Comparison of ENCODE assay signal across 24 mouse cellular contexts in the genomic region with DNA sequence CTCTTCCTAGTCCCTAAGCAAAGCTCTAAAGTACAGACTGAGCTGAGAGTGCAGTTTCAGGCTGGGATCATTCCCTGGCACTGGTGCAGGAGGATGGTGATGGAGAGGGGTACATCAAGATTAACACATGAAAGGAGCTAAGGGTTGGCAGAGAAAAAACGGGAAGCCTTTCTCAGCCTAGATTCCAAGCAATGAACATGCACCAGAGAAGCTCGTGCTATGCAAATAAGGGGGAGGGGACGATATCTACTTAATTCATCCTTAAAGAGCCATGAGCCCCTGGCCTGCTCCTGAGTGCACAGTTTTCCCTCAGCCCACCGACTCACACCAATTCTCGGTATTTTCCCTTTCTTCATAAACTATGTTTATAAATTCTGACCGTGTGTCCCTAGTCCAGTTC.
DNase-seq lines count a peak whose midpoint lies in the region; ATAC-seq and TF ChIP-seq lines count a peak whose summit lies in the region.
"Had no signal": no experiment of that assay in that cellular context is flagged by ENCODE, and none has a peak within 500 bp of the region (broad histone marks: within the 10 kb centered on the region; RNA-seq: fewer than 3 reads in every experiment).

No protein-coding gene starts in this region.

- H3K4me3 ChIP-seq in forebrain, embryonic 15.5 days = no peak overlapping the region
- H3K4me3 ChIP-seq in forebrain, embryonic 11.5 days (ENCODE audit: low read depth, low read length) = no peak overlapping the region
- no peak overlapping the region for H3K4me3 ChIP-seq in midbrain, embryonic 11.5 days (ENCODE audit: low read depth, low read length)
- H3K4me3 ChIP-seq in midbrain, embryonic 15.5 days = no peak overlapping the region
- H3K4me3 ChIP-seq: embryonic facial prominence, embryonic 12.5 days; embryonic facial prominence, embryonic 15.5 days; hindbrain, embryonic 10.5 days; hindbrain, embryonic 13.5 days; intestine, embryonic 15.5 days had no signal

- no peak overlapping the region for H3K4me2 ChIP-seq in forebrain, embryonic 15.5 days (replicated peaks)
- H3K4me2 ChIP-seq in forebrain, embryonic 11.5 days (ENCODE audit: low read depth, low read length, severe bottlenecking) = no peak overlapping the region
- H3K4me2 ChIP-seq in midbrain, embryonic 11.5 days = no peak overlapping the region
- H3K4me2 ChIP-seq in midbrain, embryonic 15.5 days = no peak overlapping the region
- H3K4me2 ChIP-seq: embryonic facial prominence, embryonic 12.5 days; embryonic facial prominence, embryonic 15.5 days; heart, embryonic 11.5 days; hindbrain, embryonic 13.5 days; intestine, embryonic 15.5 days had no signal

- H3K27ac ChIP-seq in forebrain, embryonic 15.5 days (replicated peaks) = no peak overlapping the region
- H3K27ac ChIP-seq in forebrain, embryonic 11.5 days (ENCODE audit: low read depth, low read length) = no peak overlapping the region
- no peak overlapping the region for H3K27ac ChIP-seq in midbrain, embryonic 11.5 days (ENCODE audit: low read depth, low read length)
- no peak overlapping the region for H3K27ac ChIP-seq in midbrain, embryonic 15.5 days
- H3K27ac ChIP-seq: embryonic facial prominence, embryonic 12.5 days; embryonic facial prominence, embryonic 15.5 days; hindbrain, embryonic 10.5 days; hindbrain, embryonic 13.5 days; intestine, embryonic 15.5 days had no signal

- H3K9me3 ChIP-seq in forebrain, embryonic 15.5 days = no peaks in the 10 kb centered on the region
- no peaks in the 10 kb centered on the region for H3K9me3 ChIP-seq in forebrain, embryonic 11.5 days (ENCODE audit: control insufficient read depth, low read length)
- H3K9me3 ChIP-seq in midbrain, embryonic 11.5 days (ENCODE audit: control insufficient read depth, low read length) = no peaks in the 10 kb centered on the region
- no peaks in the 10 kb centered on the region for H3K9me3 ChIP-seq in midbrain, embryonic 15.5 days
- H3K9me3 ChIP-seq: embryonic facial prominence, embryonic 12.5 days; embryonic facial prominence, embryonic 15.5 days; hindbrain, embryonic 10.5 days; hindbrain, embryonic 13.5 days; intestine, embryonic 15.5 days had no signal

- TF ChIP-seq CTCF in brain, embryonic 14.5 days (IDR thresholded peaks at IDR 0.05; ENCODE audit: borderline replicate concordance, extremely low read depth, insufficient read depth, insufficient read length) = no peak

- H3K27me3 ChIP-seq in forebrain, embryonic 15.5 days = no peaks in the 10 kb centered on the region
- H3K27me3 ChIP-seq in forebrain, embryonic 11.5 days (ENCODE audit: control insufficient read depth, insufficient read depth, low read length) = no peaks in the 10 kb centered on the region
- no peaks in the 10 kb centered on the region for H3K27me3 ChIP-seq in midbrain, embryonic 11.5 days (ENCODE audit: control insufficient read depth, insufficient read depth, low read length)
- H3K27me3 ChIP-seq in midbrain, embryonic 15.5 days (replicated peaks) = no peaks in the 10 kb centered on the region
- H3K27me3 ChIP-seq: embryonic facial prominence, embryonic 12.5 days; embryonic facial prominence, embryonic 15.5 days; hindbrain, embryonic 13.5 days; intestine, embryonic 15.5 days had no signal

- H3K4me1 ChIP-seq in forebrain, embryonic 15.5 days = peaks cover 15% of the 10 kb centered on the region
- peaks cover 3% of the 10 kb centered on the region; the same call in 1 of the 2 replicates for H3K4me1 ChIP-seq in forebrain, embryonic 11.5 days (replicated peaks; ENCODE audit: control insufficient read depth, insufficient read depth, low read length)
- H3K4me1 ChIP-seq in midbrain, embryonic 11.5 days (ENCODE audit: control insufficient read depth, insufficient read depth, low read length) = peaks cover 6% of the 10 kb centered on the region; the same call in 1 of the 2 replicates
- H3K4me1 ChIP-seq in midbrain, embryonic 15.5 days = peaks cover 14% of the 10 kb centered on the region; the same call in 1 of the 2 replicates
- H3K4me1 ChIP-seq: embryonic facial prominence, embryonic 15.5 days; hindbrain, embryonic 13.5 days; intestine, embryonic 15.5 days had no signal

- no peak overlapping the region for H3K9ac ChIP-seq in forebrain, embryonic 15.5 days (replicated peaks)
- H3K9ac ChIP-seq in forebrain, embryonic 11.5 days (ENCODE audit: low read length) = no peak overlapping the region
- no peak overlapping the region for H3K9ac ChIP-seq in midbrain, embryonic 11.5 days (ENCODE audit: low read length)
- H3K9ac ChIP-seq in midbrain, embryonic 15.5 days = no peak overlapping the region
- H3K9ac ChIP-seq: embryonic facial prominence, embryonic 12.5 days; embryonic facial prominence, embryonic 15.5 days; hindbrain, embryonic 13.5 days; intestine, embryonic 15.5 days had no signal

- ATAC-seq in forebrain, embryonic 15.5 days (replicated peaks) = peak; percentile 53
- ATAC-seq in forebrain, embryonic 11.5 days (replicated peaks; ENCODE audit: low FRiP score) = no peak
- ATAC-seq in midbrain, embryonic 11.5 days (ENCODE audit: low FRiP score) = 0 out of 2 replicates have a peak, but pooled peaks have one; percentile 52
- no peak for ATAC-seq in midbrain, embryonic 15.5 days (replicated peaks)
- ATAC-seq: CD4-positive, CD25-positive, alpha-beta regulatory T cell, adult 4 months; hindbrain, embryonic 16.5 days; intestine, embryonic 15.5 days had no signal

- H3K36me3 ChIP-seq in forebrain, embryonic 15.5 days = no peaks in the 10 kb centered on the region
- no peaks in the 10 kb centered on the region for H3K36me3 ChIP-seq in forebrain, embryonic 11.5 days (ENCODE audit: control insufficient read depth, insufficient read depth, low read length)
- no peaks in the 10 kb centered on the region for H3K36me3 ChIP-seq in midbrain, embryonic 11.5 days (ENCODE audit: control insufficient read depth, insufficient read depth, low read length)
- H3K36me3 ChIP-seq in midbrain, embryonic 15.5 days (replicated peaks) = no peaks in the 10 kb centered on the region
- H3K36me3 ChIP-seq: embryonic facial prominence, embryonic 12.5 days; embryonic facial prominence, embryonic 15.5 days; hindbrain, embryonic 10.5 days; hindbrain, embryonic 13.5 days; intestine, embryonic 15.5 days had no signal

- WGBS in forebrain, embryonic 15.5 days = 15% methylated on average over 6 of the region's 6 CpGs
- 34% methylated on average over 6 of the region's 6 CpGs for whole genome bisulfite sequencing in forebrain, embryonic 11.5 days
- 36% methylated on average over 6 of the region's 6 CpGs for WGBS in midbrain, embryonic 11.5 days
- WGBS in midbrain, embryonic 15.5 days = 21% methylated on average over 6 of the region's 6 CpGs

- no peak for TF ChIP-seq POLR2A in brain, embryonic 14.5 days (IDR thresholded peaks at IDR 0.05; ENCODE audit: borderline replicate concordance, extremely low read depth, insufficient read depth, insufficient read length, poor library complexity, severe bottlenecking)

- no peak for DNase-seq in forebrain, embryonic 11.5 days (ENCODE audit: low spot score)
- peak; percentile 42 for DNase-seq in heart, adult 11 months
- DNase-seq in heart, postnatal 4 days = no peak
- DNase-seq in midbrain, embryonic 11.5 days (ENCODE audit: low spot score, missing footprints) = no peak
- DNase-seq in brain, embryonic 14.5 days (ENCODE audit: low read depth) = peak; percentile 77
- no peak for DNase-seq in right cerebral cortex, postnatal 36 days (ENCODE audit: low spot score in 2 of 2)
- DNase-seq: adrenal gland, adult 2 months; adrenal gland, postnatal 14 days; cerebellum, adult 11-12 months; cerebellum, adult 8-10 months; cerebellum, postnatal 10 days; cerebellum, postnatal 36 days; gastrocnemius, postnatal 10 days; gastrocnemius, postnatal 36 days had no signal

Comparison
In these comparisons a context has a peak if more than half of its experiments do, and no peak if none do; other contexts are left out.
1. ATAC-seq: peak in forebrain, embryonic 15.5 days (single experiment) and midbrain, embryonic 11.5 days (single experiment); none in forebrain, embryonic 11.5 days (single experiment) and midbrain, embryonic 15.5 days (single experiment).
2. DNase-seq: peak in heart, adult 11 months (single experiment) and brain, embryonic 14.5 days (single experiment); none in forebrain, embryonic 11.5 days (single experiment), heart, postnatal 4 days (single experiment), midbrain, embryonic 11.5 days (single experiment) and right cerebral cortex, postnatal 36 days (0 of 2).